Mouse (Mus musculus) forebrain, embryonic 10.5 days (tissue): ENCODE results near the gene Iqcm. TPM values are rescaled to one million over a fixed set of nuclear protein-coding genes. Genes with fewer than 3 reads are reported as not detected.
"Not testable (repeated sequence)": the region's sequence is repeated elsewhere in the genome, so short reads cannot be mapped to it uniquely, and the experiment has no call there.

Experiments
- DNase-seq: peaks from one replicate; pipeline ENCODE4 v3.0.0-alpha.2; 2017; ENCODE audit warnings: low spot score; ENCODE audit errors: extremely low spot score
- H3K27ac ChIP-seq: fragments of 300-500 bp; sonication (generic); 2 replicates; pipeline ENCODE4 v1.5.1; 2016; ENCODE audit warnings: mild to moderate bottlenecking
- H3K27me3 ChIP-seq: fragments of 300-500 bp; sonication (generic); 2 replicates; pipeline ENCODE4 v1.6.1; 2016; ENCODE audit warnings: mild to moderate bottlenecking; ENCODE audit not compliant: poor library complexity, severe bottlenecking
- H3K36me3 ChIP-seq: fragments of 300-500 bp; sonication (generic); replicated peaks from 2 replicates; pipeline ENCODE4 v1.6.1; 2016; ENCODE audit warnings: mild to moderate bottlenecking, moderate library complexity
- H3K4me1 ChIP-seq: fragments of 300-500 bp; sonication (generic); 2 replicates; pipeline ENCODE4 v1.6.1; 2016
- H3K4me3 ChIP-seq: fragments of 300-500 bp; sonication (generic); 2 replicates; pipeline ENCODE4 v1.5.1; 2016; ENCODE audit warnings: mild to moderate bottlenecking, moderate library complexity
- H3K9me3 ChIP-seq: fragments of 300-500 bp; sonication (generic); 2 replicates; pipeline ENCODE4 v1.6.1; 2016; ENCODE audit warnings: mild to moderate bottlenecking, moderate library complexity
- WGBS: fragments of 180-500 bp; shearing (Covaris S2); methylation state at CpG from one replicate; pipeline ENCODE4 v1.1.7; 2016; 5-methylcytosine and 5-hydroxymethylcytosine counted together
- polyA plus RNA-seq: library from polyadenylated mRNA; unstranded; fragments of >200 nt; fragmentation: Nextera tagmentation; extraction: Ambion mirVana; gene quantifications from 2 replicates; pipeline ENCODE4 v1.2.1, GENCODE M21; 2016

Gene Iqcm
- not detected in 2 replicates for polyA plus RNA-seq

- H3K27ac ChIP-seq, result no peak within 1 kb of the TSS
- no peaks in the 10 kb centered on the region for H3K36me3 ChIP-seq
- no peak for DNase-seq
- no peaks in the 10 kb centered on the region for H3K27me3 ChIP-seq
- no peaks in the 10 kb centered on the region for H3K9me3 ChIP-seq
- H3K4me1 ChIP-seq, result no peaks in the 10 kb centered on the region
- no peak within 1 kb of the TSS for H3K4me3 ChIP-seq
- 98% methylated on average over 7 of the region's 7 CpGs for WGBS
Measured at GRCm38 (mm10) chr8:75448394-75448793, at the start of gene Iqcm. Gene Iqcm, plus strand, starts transcription at chr8:75448694.

GRCm38 (mm10) chr8:75406489-75406888 is 42.0 kb upstream of the Iqcm start, which contains the start of gene Gm10358:
Gene Gm10358, minus strand, starts transcription at chr8:75406589.
- Histone ChIP-seq H3K27ac (no peak within 1 kb of the TSS), H3K4me3 (no peak within 1 kb of the TSS), H3K36me3 (no peaks in the 10 kb centered on the region), H3K27me3 (no peaks in the 10 kb centered on the region), H3K4me1 (no peaks in the 10 kb centered on the region), H3K9me3 (no peaks in the 10 kb centered on the region)
- WGBS, result 98% methylated on average over 5 of the region's 5 CpGs
- no peak for DNase-seq

GRCm38 (mm10) chr8:75415696-75416095 is 32.8 kb upstream of the Iqcm start:
- H3K4me1 ChIP-seq, H3K36me3 ChIP-seq, H3K27ac ChIP-seq, DNase-seq, H3K9me3 ChIP-seq, H3K4me3 ChIP-seq, H3K27me3 ChIP-seq: not testable (repeated sequence)
- WGBS, result 83% methylated on average over 3 of the region's 3 CpGs

- DNase-seq, result no peak
- no peak overlapping the region for H3K4me3 ChIP-seq
- H3K27ac ChIP-seq, result no peak overlapping the region
- no peaks in the 10 kb centered on the region for H3K27me3 ChIP-seq
- no peaks in the 10 kb centered on the region for H3K9me3 ChIP-seq
- 97% methylated on average over 1 of the region's 1 CpGs for WGBS
- H3K4me1 ChIP-seq, result no peaks in the 10 kb centered on the region
- H3K36me3 ChIP-seq, result no peaks in the 10 kb centered on the region
Measured at GRCm38 (mm10) chr8:75476756-75477155, 28.3 kb downstream of the Iqcm start.

- Histone ChIP-seq H3K9me3 (no peaks in the 10 kb centered on the region), H3K4me1 (no peaks in the 10 kb centered on the region), H3K4me3 (no peak overlapping the region), H3K27me3 (no peaks in the 10 kb centered on the region), H3K27ac (no peak overlapping the region), H3K36me3 (no peaks in the 10 kb centered on the region)
- no peak for DNase-seq
- WGBS, result 86% methylated on average over 13 of the region's 13 CpGs
Measured at GRCm38 (mm10) chr8:75489035-75489678, 40.7 kb downstream of the Iqcm start.

GRCm38 (mm10) chr8:75509299-75509698 is 60.8 kb downstream of the Iqcm start:
- no peak for DNase-seq
- Histone ChIP-seq H3K36me3 (no peaks in the 10 kb centered on the region), H3K9me3 (no peaks in the 10 kb centered on the region), H3K27me3 (no peaks in the 10 kb centered on the region), H3K4me1 (peaks cover 3% of the 10 kb centered on the region), H3K4me3 (no peak overlapping the region), H3K27ac (no peak overlapping the region)
- WGBS, result 62% methylated on average over 1 of the region's 1 CpGs

- WGBS, result 90% methylated on average over 3 of the region's 3 CpGs
- no peak overlapping the region for H3K4me3 ChIP-seq
- no peaks in the 10 kb centered on the region for H3K9me3 ChIP-seq
- no peak overlapping the region for H3K27ac ChIP-seq
- H3K27me3 ChIP-seq, result no peaks in the 10 kb centered on the region
- no peaks in the 10 kb centered on the region for H3K36me3 ChIP-seq
- H3K4me1 ChIP-seq, result peaks cover 3% of the 10 kb centered on the region
- DNase-seq, result no peak
Measured at GRCm38 (mm10) chr8:75513786-75514185, 65.3 kb downstream of the Iqcm start.

GRCm38 (mm10) chr8:75549284-75549683 is 100.8 kb downstream of the Iqcm start:
- no peaks in the 10 kb centered on the region for H3K36me3 ChIP-seq
- H3K4me1 ChIP-seq, result no peaks in the 10 kb centered on the region
- no peaks in the 10 kb centered on the region for H3K9me3 ChIP-seq
- DNase-seq, result no peak
- H3K4me3 ChIP-seq, result no peak overlapping the region
- no peaks in the 10 kb centered on the region for H3K27me3 ChIP-seq
- H3K27ac ChIP-seq, result no peak overlapping the region
- WGBS, result 96% methylated on average over 3 of the region's 3 CpGs

- H3K4me1 ChIP-seq, result no peaks in the 10 kb centered on the region
- DNase-seq, result no peak
- no peak overlapping the region for H3K4me3 ChIP-seq
- H3K27ac ChIP-seq, result no peak overlapping the region
- H3K9me3 ChIP-seq, result no peaks in the 10 kb centered on the region
- H3K27me3 ChIP-seq, result no peaks in the 10 kb centered on the region
- H3K36me3 ChIP-seq, result no peaks in the 10 kb centered on the region
- WGBS, result 90% methylated on average over 2 of the region's 2 CpGs
Measured at GRCm38 (mm10) chr8:75596281-75596680, 147.8 kb downstream of the Iqcm start.

GRCm38 (mm10) chr8:75642958-75643357 is 194.5 kb downstream of the Iqcm start:
- 92% methylated on average over 3 of the region's 3 CpGs for WGBS
- DNase-seq, result no peak
- no peaks in the 10 kb centered on the region for H3K36me3 ChIP-seq
- H3K27me3 ChIP-seq, result no peaks in the 10 kb centered on the region
- no peak overlapping the region for H3K27ac ChIP-seq
- H3K9me3 ChIP-seq, result no peaks in the 10 kb centered on the region; the same call in 1 of the 2 replicates
- H3K4me3 ChIP-seq, result no peak overlapping the region
- no peaks in the 10 kb centered on the region for H3K4me1 ChIP-seq

- 93% methylated on average over 6 of the region's 6 CpGs for WGBS
- no peak overlapping the region for H3K27ac ChIP-seq
Measured at GRCm38 (mm10) chr8:75659287-75659686, 210.8 kb downstream of the Iqcm start.

GRCm38 (mm10) chr8:75746561-75746960 is 298.1 kb downstream of the Iqcm start:
- Histone ChIP-seq H3K4me1 (no peaks in the 10 kb centered on the region), H3K27me3 (no peaks in the 10 kb centered on the region), H3K36me3 (no peaks in the 10 kb centered on the region), H3K4me3 (no peak overlapping the region), H3K9me3 (no peaks in the 10 kb centered on the region), H3K27ac (no peak overlapping the region)
- 86% methylated on average over 3 of the region's 3 CpGs for WGBS
- DNase-seq, result no peak

More at GRCm38 (mm10) chr8:75659287-75659686, 210.8 kb downstream of the Iqcm start:
- H3K4me3 ChIP-seq, result no peak overlapping the region
- H3K9me3 ChIP-seq, result no peaks in the 10 kb centered on the region
- H3K27me3 ChIP-seq, result no peaks in the 10 kb centered on the region
- peaks cover 3% of the 10 kb centered on the region; the same call in 1 of the 2 replicates for H3K4me1 ChIP-seq
- no peak for DNase-seq
- H3K36me3 ChIP-seq, result no peaks in the 10 kb centered on the region

GRCm38 (mm10) chr8:75755596-75755995 is 307.1 kb downstream of the Iqcm start:
- no peaks in the 10 kb centered on the region for H3K36me3 ChIP-seq

More at GRCm38 (mm10) chr8:75755596-75755995, 307.1 kb downstream of the Iqcm start:
- no peak overlapping the region for H3K27ac ChIP-seq
- no peaks in the 10 kb centered on the region for H3K4me1 ChIP-seq
- peaks cover 12% of the 10 kb centered on the region; the same call in 1 of the 2 replicates for H3K9me3 ChIP-seq
- no peak overlapping the region for H3K4me3 ChIP-seq
- H3K27me3 ChIP-seq, result no peaks in the 10 kb centered on the region
- no peak for DNase-seq
